Mouse (Mus musculus): ENCODE measurements around the gene Zfp423. TPM values are rescaled to one million over a fixed set of nuclear protein-coding genes. Genes with fewer than 3 reads are reported as not detected.

Zfp423 gene
- polyA plus RNA-seq, 1 experiment from 2014 or later: 24.8 TPM

DNA sequence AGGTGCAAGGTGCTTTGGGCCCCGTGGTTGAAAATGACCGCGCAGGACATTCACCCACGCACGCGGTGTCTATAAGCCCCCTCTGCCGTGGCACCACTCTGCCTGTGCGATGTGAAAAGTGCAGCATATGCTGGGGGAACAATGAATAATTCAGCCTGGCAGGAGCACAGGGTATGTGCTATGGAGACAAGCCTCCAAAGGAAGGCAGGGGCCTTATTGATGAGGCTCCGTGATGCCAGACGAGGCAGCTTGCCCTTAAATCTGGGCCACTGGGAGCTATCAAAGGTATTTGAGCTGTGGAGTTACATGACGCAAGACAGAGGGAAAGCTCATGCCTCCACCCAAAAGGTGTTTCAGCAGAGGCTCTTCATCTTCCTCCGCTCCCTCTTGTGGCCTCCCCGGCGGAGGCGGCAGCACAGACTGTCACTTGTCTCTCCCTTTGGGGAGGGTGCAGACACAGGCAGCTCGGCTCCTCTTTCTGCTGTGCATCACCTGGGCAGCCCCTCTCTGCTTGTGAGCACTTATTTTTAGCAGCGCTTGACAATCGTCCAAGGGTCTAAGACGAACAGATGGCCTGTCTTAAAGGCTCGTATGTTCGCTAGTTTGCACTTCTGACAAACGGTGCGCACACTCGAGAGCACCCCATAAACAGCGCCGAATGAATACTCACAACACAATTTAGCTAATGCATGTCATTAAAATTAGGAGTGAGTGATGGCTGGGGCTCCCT, 291.3 kb downstream of the Zfp423 start:
- H3K36me3 ChIP-seq: peaks cover 53% of the 10 kb centered on the region
- H3K9me3 ChIP-seq (replicated peaks): no peaks in the 10 kb centered on the region
- H3K4me1 ChIP-seq: peaks cover 12% of the 10 kb centered on the region
- no peak overlapping the region for H3K4me3 ChIP-seq
- peaks cover 14% of the 10 kb centered on the region for H3K27me3 ChIP-seq (ENCODE audit: low read depth, poor library complexity, severe bottlenecking)
- 87% methylated on average over 26 of the region's 26 CpGs for WGBS
- no peak for DNase-seq (ENCODE audit: low spot score)
- no peak overlapping the region; the same call in 1 of the 2 replicates for H3K27ac ChIP-seq (replicated peaks)

DNA sequence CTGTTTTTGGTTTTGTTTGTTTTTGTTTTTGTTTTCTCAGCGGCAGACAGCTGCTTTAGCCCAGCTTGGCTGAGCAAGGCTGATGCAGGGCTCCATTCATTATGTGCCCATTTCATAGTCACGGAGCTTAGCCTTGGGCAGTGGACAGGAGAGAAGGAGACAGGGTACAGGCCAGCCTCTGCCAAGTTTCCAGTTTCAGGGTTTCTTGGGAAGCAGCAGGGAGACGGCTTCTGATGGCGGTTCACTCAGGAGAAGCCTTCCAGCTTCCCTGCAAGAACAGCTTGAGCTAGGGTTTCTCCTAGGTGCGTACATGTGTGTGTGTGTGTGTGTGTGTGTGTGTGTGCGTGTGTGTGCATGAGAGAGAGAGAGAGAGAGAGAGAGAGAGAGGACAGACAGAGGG, 292.1 kb downstream of the Zfp423 start:
- WGBS: 90% methylated on average over 6 of the region's 6 CpGs
- Histone ChIP-seq H3K36me3 (peaks cover 53% of the 10 kb centered on the region), H3K27ac (replicated peaks) (no peak overlapping the region), H3K27me3 (ENCODE audit: low read depth, poor library complexity, severe bottlenecking) (peaks cover 22% of the 10 kb centered on the region), H3K4me1 (peaks cover 20% of the 10 kb centered on the region), H3K9me3 (replicated peaks) (no peaks in the 10 kb centered on the region), H3K4me3 (no peak overlapping the region)
- no peak for DNase-seq (ENCODE audit: low spot score)

DNA sequence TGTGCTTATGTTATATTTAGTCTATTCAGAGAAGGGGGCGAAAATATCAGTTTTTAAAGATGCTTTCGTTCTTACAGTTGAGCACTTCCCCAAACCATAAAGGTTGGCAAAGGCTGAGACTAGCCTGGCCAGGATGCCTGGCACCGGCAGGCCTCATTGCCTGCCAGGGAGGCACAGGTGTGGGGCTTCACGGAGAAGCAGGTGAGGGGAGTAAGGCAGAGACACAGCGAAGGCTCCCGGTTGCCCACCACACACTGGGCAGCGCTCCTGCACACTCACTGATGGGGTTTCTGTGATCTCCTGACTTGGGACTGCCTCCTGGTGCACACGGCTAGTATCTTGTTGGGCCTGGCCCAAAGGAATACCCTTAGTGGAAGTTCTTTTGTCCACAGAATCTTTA, 294.1 kb downstream of the Zfp423 start:
- peaks cover 40% of the 10 kb centered on the region for H3K4me1 ChIP-seq
- 88% methylated on average over 8 of the region's 8 CpGs for WGBS
- no peak for DNase-seq (ENCODE audit: low spot score)
- no peaks in the 10 kb centered on the region for H3K9me3 ChIP-seq (replicated peaks)
- peaks cover 42% of the 10 kb centered on the region for H3K27me3 ChIP-seq (ENCODE audit: low read depth, poor library complexity, severe bottlenecking)
- no peak overlapping the region for H3K27ac ChIP-seq (replicated peaks)
- no peak overlapping the region for H3K4me3 ChIP-seq
- H3K36me3 ChIP-seq: peaks cover 44% of the 10 kb centered on the region

DNA sequence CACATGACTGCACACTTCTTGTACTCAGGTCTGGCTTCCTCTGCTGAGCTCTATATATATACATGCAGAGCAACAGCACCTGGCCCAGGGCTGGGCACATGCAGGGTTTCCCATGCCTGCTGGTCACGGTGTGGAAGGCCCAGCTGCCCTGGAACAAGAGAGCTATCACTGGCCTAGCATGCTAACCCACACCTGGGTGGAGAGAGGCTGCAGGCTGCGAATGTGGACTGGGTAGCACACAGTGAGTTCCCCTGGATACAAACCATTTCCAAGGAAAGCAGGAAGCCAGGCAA, 295.2 kb downstream of the Zfp423 start:
- Histone ChIP-seq H3K36me3 (peaks cover 34% of the 10 kb centered on the region), H3K4me3 (no peak overlapping the region), H3K27ac (replicated peaks) (no peak overlapping the region), H3K4me1 (peaks cover 48% of the 10 kb centered on the region), H3K27me3 (ENCODE audit: low read depth, poor library complexity, severe bottlenecking) (peaks cover 53% of the 10 kb centered on the region), H3K9me3 (replicated peaks) (no peaks in the 10 kb centered on the region)
- no peak for DNase-seq (ENCODE audit: low spot score)
- WGBS: 93% methylated on average over 2 of the region's 2 CpGs

DNA sequence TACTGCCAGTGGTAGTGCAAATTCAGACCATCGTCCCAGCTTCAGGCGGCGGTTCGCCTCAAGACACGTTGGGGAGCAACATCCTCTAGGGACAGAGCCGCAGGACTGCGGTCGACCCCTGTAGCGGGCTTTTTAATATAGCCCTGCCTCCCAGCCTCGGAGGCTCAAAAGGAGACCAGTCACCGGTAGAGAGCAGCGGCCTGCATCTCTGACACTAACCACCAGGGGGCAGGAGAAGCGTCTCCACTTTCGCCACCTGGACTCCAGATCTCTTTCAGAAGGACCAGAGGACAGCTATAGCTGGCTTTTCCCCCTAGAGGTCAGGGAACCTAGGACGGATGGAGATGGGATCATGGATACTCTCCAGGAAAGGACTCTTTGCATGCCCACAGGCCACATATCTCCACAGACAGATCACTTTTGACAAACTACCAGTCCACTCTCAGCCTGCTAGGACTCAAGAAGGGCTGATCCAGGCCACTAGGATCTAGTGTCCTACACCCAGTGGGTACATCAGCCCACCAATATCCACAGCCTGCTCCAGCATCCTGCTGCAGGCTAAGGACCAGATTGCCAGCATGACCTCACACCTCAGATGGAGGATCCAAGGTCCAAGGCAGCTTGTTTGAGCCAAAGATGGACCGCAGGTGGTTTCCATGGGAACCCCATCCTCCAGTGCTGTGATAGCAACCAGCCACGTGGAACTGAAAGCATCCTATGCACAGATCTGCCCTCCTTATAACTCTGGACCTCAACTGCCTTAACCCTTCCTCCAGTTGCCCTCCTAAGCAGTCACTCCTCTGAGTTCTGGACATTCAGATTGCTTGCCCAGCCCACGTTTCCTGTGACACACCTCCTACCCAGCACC, 295.8 kb downstream of the Zfp423 start:
- 13% methylated on average over 18 of the region's 18 CpGs for WGBS
- DNase-seq (ENCODE audit: low spot score): peak; percentile 87
- Histone ChIP-seq H3K9me3 (replicated peaks) (no peaks in the 10 kb centered on the region), H3K27me3 (ENCODE audit: low read depth, poor library complexity, severe bottlenecking) (peaks cover 59% of the 10 kb centered on the region), H3K36me3 (peaks cover 30% of the 10 kb centered on the region), H3K27ac (replicated peaks) (peak overlapping the region; percentile 73), H3K4me3 (peak overlapping the region; percentile 46), H3K4me1 (peaks cover 48% of the 10 kb centered on the region)

DNA sequence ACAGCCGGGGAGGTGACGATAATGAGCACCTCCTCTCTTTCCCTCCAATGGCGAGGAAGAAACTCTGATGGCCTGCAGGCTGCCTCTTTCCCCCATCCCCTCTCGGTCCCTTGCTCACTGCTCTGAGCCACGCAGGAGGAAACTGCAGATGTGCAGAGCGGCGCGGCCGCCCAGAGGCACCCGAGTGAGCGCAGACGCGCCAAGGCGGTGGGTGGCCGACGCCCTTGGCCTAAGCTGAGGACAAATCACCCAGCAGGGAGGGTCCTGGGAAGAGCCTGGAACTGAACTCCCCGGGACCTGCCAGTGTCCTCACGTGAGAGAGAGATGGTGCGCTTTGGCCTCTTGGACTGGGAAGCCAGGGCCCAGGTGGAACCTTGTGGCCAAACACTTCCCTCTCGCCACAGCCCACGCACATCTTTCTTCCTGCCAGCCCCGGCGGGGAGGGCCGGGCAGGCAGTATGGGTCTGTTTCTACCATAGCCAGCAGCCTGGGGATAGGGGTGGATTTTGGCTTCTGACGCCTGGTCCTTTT, 296.5 kb downstream of the Zfp423 start:
- peak; percentile 57 for DNase-seq (ENCODE audit: low spot score)
- H3K9me3 ChIP-seq (replicated peaks): no peaks in the 10 kb centered on the region
- H3K27ac ChIP-seq (replicated peaks): peak overlapping the region; percentile 73
- peaks cover 48% of the 10 kb centered on the region for H3K4me1 ChIP-seq
- WGBS: under 1% methylated on average over 25 of the region's 25 CpGs
- H3K27me3 ChIP-seq (ENCODE audit: low read depth, poor library complexity, severe bottlenecking): peaks cover 63% of the 10 kb centered on the region
- peak overlapping the region; percentile 46 for H3K4me3 ChIP-seq
- H3K36me3 ChIP-seq: peaks cover 24% of the 10 kb centered on the region

DNA sequence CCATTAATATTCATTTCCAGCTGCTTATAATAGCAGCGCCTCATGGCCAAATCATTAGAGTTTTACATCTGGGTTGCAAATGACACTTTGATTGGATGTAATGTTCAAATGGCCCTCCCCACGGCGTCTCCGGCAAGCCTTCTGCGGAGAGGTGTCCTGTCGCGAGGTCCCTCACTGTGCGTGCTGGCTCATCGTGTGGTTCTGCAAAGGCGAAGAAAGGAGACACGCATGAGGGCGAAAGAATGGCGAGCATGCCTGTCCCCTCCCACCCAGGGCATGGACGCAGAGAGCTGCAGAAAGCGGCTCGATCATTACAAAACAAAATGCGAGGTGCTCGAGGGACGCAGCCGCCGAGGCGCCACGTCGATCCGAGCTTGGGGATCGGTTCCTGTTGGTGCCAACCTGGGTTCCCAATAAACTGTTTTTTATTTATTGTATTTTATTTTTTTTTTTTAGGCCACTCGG, 297.1 kb downstream of the Zfp423 start:
- H3K36me3 ChIP-seq: peaks cover 18% of the 10 kb centered on the region
- H3K9me3 ChIP-seq (replicated peaks): no peaks in the 10 kb centered on the region
- peak; percentile 59 for DNase-seq (ENCODE audit: low spot score)
- under 1% methylated on average over 27 of the region's 27 CpGs for WGBS
- H3K4me1 ChIP-seq: peaks cover 48% of the 10 kb centered on the region
- H3K27me3 ChIP-seq (ENCODE audit: low read depth, poor library complexity, severe bottlenecking): peaks cover 63% of the 10 kb centered on the region
- H3K4me3 ChIP-seq: peak overlapping the region; percentile 46
- H3K27ac ChIP-seq (replicated peaks): peak overlapping the region; percentile 73

DNA sequence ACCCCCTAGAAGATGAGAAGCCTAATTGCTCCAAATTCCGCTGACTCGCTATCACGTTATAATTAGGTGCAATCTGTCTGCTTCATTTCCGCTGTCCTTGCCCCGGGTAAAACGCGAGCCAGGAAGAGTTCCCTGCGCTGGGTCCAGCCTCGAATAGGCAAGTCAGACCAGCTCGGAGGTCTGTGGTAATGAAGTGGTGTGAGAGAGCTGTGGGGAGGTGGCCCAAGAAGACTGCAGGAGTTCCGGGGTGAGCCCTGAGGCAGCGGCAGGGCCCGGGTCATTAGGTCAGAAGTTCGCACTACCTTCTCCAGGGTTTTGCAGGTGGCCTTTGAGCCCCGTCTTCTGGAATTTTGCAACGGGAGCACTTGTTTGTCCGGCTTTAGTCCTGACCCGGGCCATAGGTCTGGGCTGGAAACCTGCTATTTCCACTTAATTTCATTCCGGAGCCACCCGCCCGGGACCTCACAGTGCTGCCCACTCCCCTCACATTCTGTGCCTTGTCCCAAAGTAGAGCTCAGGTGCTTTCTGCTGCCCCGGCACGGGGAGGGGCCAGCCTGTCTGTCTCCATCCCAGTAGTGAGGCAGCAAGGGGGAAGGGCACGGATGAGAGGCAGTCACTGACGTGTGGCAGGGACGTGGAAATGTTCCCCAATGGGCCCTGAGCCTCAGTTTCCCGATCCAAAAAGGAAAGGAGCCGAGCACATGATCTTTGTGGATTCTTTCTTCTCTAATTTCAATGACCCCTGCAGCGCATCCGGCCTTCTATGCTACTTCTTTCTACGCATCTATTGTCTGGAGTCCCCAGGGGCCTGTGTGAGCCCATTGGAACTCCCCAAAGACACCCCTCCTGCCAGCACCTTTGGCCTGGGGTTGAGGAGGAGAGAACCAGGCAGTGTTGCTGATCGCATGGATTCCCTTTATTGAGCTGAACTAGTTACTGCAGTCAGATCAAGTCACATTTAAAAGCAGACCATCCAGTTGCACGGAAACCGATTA, 298.2 kb downstream of the Zfp423 start:
- peak overlapping the region; percentile 43 for H3K4me3 ChIP-seq
- no peak overlapping the region; the same call in 1 of the 2 replicates for H3K27ac ChIP-seq (replicated peaks)
- peaks cover 60% of the 10 kb centered on the region for H3K4me1 ChIP-seq
- no peaks in the 10 kb centered on the region for H3K9me3 ChIP-seq (replicated peaks)
- peaks cover 63% of the 10 kb centered on the region for H3K27me3 ChIP-seq (ENCODE audit: low read depth, poor library complexity, severe bottlenecking)
- peaks cover 13% of the 10 kb centered on the region for H3K36me3 ChIP-seq
- peak; percentile 47 for DNase-seq (ENCODE audit: low spot score)
- 4% methylated on average over 34 of the region's 34 CpGs for WGBS

DNA sequence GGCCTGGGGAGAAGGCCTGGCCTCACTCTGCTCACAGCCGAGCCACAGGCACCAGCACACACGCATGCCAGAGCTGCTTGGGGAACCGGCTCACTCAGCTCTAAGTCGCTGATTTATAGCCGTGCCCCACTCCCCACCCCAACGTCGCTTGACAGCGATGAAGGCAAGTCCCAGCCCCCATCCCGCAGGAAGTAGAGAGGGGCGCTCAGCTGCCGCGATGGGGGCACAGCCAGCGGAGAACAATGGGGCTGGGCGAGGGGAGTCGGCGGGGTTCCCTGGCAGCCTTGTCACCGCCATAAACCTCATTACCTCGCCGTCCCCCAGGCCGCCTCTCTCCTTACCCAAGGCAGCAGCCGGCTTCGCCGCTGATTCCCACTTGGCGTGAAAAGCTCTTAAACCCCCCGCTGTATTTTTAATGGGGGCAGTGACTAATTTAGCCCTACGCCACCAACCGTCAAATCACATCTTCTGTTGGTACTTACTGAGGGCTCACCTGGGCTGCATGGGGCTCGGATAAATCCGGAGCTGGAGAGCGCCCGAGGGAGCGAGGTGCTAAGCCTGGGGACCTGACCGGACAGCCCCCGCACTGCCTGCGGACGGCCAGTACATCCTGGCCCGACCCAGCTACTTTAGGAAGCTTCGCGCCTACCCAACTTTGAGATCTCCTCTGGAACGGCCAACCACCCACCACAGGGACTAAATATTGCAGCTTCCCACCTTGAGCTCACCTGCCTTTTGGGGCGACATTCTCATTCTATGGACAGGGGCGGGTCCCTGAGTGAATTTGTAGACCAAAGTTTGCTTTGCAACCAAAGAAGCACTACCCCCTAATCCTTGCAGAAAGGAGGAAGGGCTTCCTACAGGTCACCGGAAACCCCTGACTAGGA, 299.1 kb downstream of the Zfp423 start:
- WGBS: 2% methylated on average over 43 of the region's 43 CpGs
- H3K27me3 ChIP-seq (ENCODE audit: low read depth, poor library complexity, severe bottlenecking): peaks cover 69% of the 10 kb centered on the region
- peak; percentile 51 for DNase-seq (ENCODE audit: low spot score)
- peak overlapping the region; percentile 34 for H3K27ac ChIP-seq (replicated peaks)
- H3K9me3 ChIP-seq (replicated peaks): no peaks in the 10 kb centered on the region
- H3K36me3 ChIP-seq: peaks cover 6% of the 10 kb centered on the region
- peak overlapping the region; percentile 43 for H3K4me3 ChIP-seq
- H3K4me1 ChIP-seq: peaks cover 66% of the 10 kb centered on the region

DNA sequence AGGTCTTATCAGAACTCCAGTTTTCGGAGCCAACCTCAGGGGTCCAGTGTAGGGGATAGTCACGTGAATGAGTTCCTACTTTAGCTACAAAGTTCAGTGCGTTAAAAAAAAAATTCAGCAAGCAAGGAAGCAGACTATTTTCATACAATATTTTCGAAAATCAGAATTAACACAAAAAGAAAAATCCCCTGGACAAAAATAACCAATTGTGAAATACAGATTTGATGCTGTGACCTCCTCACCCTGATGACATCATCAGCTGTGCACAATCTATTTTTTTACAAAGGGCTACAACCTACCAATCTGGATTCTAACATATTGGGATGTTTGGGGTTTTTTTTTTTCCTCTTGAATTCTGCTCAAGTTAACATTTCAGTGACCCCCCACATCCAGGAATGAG, 301.9 kb downstream of the Zfp423 start:
- Histone ChIP-seq H3K9me3 (replicated peaks) (no peaks in the 10 kb centered on the region), H3K36me3 (no peaks in the 10 kb centered on the region), H3K4me1 (peaks cover 48% of the 10 kb centered on the region), H3K4me3 (no peak overlapping the region), H3K27ac (replicated peaks) (no peak overlapping the region), H3K27me3 (ENCODE audit: low read depth, poor library complexity, severe bottlenecking) (peaks cover 50% of the 10 kb centered on the region)
- WGBS: 80% methylated on average over 4 of the region's 4 CpGs
- no peak for DNase-seq (ENCODE audit: low spot score)

DNA sequence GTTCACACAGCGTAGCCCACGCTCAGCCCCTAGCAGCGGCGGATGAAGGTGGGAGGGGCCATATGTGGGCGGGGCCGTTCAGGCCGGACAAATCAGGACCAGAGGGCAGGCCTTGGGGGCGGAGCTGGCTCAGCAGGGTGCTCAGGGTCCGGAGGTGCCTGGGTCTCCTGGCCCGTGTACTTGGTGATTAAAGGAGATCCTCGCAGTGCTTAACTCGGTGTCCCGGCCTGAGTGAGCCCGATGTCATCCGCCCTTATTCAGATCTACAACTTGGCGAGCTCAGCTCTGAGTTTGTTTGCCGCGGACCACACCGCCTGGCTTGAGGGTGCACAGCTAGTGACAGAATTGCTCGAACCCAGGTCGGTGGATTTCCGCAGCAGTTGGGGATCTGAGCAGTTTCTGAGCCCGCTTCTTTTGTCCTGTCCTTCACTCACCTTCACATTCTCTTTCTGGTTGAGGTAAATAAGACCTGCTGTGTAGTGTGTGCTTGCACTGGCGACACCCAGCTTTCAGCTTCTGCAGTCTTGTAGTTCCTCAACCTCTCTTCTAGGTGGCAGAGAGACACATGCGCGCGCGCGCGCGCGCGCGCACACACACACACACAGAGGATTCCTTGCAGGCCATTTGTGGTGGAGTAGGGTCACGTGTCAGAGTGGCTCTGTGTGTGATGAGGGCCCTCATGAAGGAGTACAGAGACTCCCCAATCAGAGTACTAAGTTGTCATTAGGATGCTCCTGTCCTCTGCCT, 302.7 kb downstream of the Zfp423 start:
- Histone ChIP-seq H3K4me1 (peaks cover 39% of the 10 kb centered on the region), H3K4me3 (peak overlapping the region; percentile 58), H3K27me3 (ENCODE audit: low read depth, poor library complexity, severe bottlenecking) (peaks cover 42% of the 10 kb centered on the region), H3K27ac (replicated peaks) (no peak overlapping the region), H3K9me3 (replicated peaks) (no peaks in the 10 kb centered on the region), H3K36me3 (no peaks in the 10 kb centered on the region)
- DNase-seq (ENCODE audit: low spot score): peak; percentile 82
- 9% methylated on average over 35 of the region's 35 CpGs for WGBS
